ENCODE assay signal across 23 mouse cellular contexts in genomic region chr11:104563496-104563895, GRCm38 (mm10). TPM values are rescaled to one million over a fixed set of nuclear protein-coding genes. Genes with fewer than 3 reads are reported as not detected.
DNase-seq lines count a peak whose midpoint lies in the region; ATAC-seq lines count a peak whose summit lies in the region.
"Had no signal": no experiment of that assay in that cellular context is flagged by ENCODE, and none has a peak within 500 bp of the region (broad histone marks: within the 10 kb centered on the region; RNA-seq: fewer than 3 reads in every experiment).

No protein-coding gene starts in this region.

- H3K27ac ChIP-seq in heart, embryonic 14.5 days (replicated peaks in 1 of 2; ENCODE audit: control insufficient read depth in 1 of 2, insufficient read depth in 1 of 2, low read depth in 2 of 2, low read length in 2 of 2) = peak overlapping the region; percentile 29 to 45; a peak in 3 of 4 replicates
- H3K27ac ChIP-seq: embryonic facial prominence, embryonic 10.5 days; forebrain, embryonic 13.5 days; hindbrain, embryonic 12.5 days had no signal

- H3K4me2 ChIP-seq in heart, embryonic 14.5 days (ENCODE audit: low read length) = no peak overlapping the region
- H3K4me2 ChIP-seq: forebrain, embryonic 13.5 days; hindbrain, embryonic 12.5 days had no signal

- no peak overlapping the region for H3K9ac ChIP-seq in heart, embryonic 14.5 days (ENCODE audit: low read length)
- H3K9ac ChIP-seq: forebrain, embryonic 13.5 days; forebrain, postnatal 0 days; hindbrain, embryonic 12.5 days had no signal

- peak; percentile 88 for DNase-seq in heart, adult 11 months
- DNase-seq in heart, postnatal 14 days = no peak
- DNase-seq in heart, postnatal 10 days = no peak
- DNase-seq in left cerebral cortex, adult 9 months (ENCODE audit: low spot score in 2 of 2) = peak; percentile 22 to 34
- no peak for DNase-seq in left cerebral cortex, postnatal 36 days (ENCODE audit: low spot score in 2 of 2)
- peak; percentile 65 for DNase-seq in telencephalon, adult 2 months (ENCODE audit: low read depth, low spot score)
- DNase-seq: adrenal gland, postnatal 14 days; cerebellum, adult 2 months; cerebellum, postnatal 10 days; forebrain, postnatal 0 days; gastrocnemius, postnatal 25 days; heart, postnatal 36 days; kidney, adult 8-10 months had no signal

- H3K4me1 ChIP-seq in heart, embryonic 14.5 days (ENCODE audit: control insufficient read depth in 2 of 2, insufficient read depth in 2 of 2, low read length in 2 of 2) = peaks cover 32 to 69% of the 10 kb centered on the region in 2 experiments
- H3K4me1 ChIP-seq: forebrain, embryonic 13.5 days; hindbrain, embryonic 12.5 days had no signal

- H3K9me3 ChIP-seq in heart, embryonic 14.5 days (ENCODE audit: control insufficient read depth, low read length) = no peaks in the 10 kb centered on the region
- H3K9me3 ChIP-seq: embryonic facial prominence, embryonic 10.5 days; forebrain, embryonic 13.5 days; hindbrain, embryonic 12.5 days had no signal

- no peaks in the 10 kb centered on the region for H3K27me3 ChIP-seq in heart, embryonic 14.5 days (ENCODE audit: control insufficient read depth, insufficient read depth, low read length)
- H3K27me3 ChIP-seq: CH12.LX; forebrain, embryonic 13.5 days; hindbrain, embryonic 12.5 days; Patski had no signal

- H3K4me3 ChIP-seq in heart, embryonic 14.5 days (ENCODE audit: control insufficient read depth in 1 of 2, insufficient read depth in 1 of 2, low read depth in 1 of 2, low read length in 2 of 2) = no peak overlapping the region
- H3K4me3 ChIP-seq: embryonic facial prominence, embryonic 10.5 days; forebrain, embryonic 13.5 days; hindbrain, embryonic 12.5 days had no signal

- WGBS in heart, embryonic 14.5 days = 12% methylated on average over 1 of the region's 1 CpGs

- H3K36me3 ChIP-seq in heart, embryonic 14.5 days (ENCODE audit: control insufficient read depth, insufficient read depth, low read length) = no peaks in the 10 kb centered on the region
- H3K36me3 ChIP-seq: embryonic facial prominence, embryonic 10.5 days; hindbrain, embryonic 12.5 days had no signal

- intact Hi-C loops in heart, postnatal 14 days (cut with DNase I) = no loop called here
- intact Hi-C loops in heart, postnatal 10 days (cut with DNase I) = no loop called here
- intact Hi-C loops in left cerebral cortex, postnatal 36 days (cut with DNase I) = no loop called here

- ATAC-seq in heart, embryonic 14.5 days (ENCODE audit: insufficient number of reproducible peaks, insufficient read depth, low FRiP score, low read depth) = no peak
- ATAC-seq: activated CD4-positive, CD25-positive, alpha-beta regulatory T cell, adult 4 months; forebrain, embryonic 13.5 days; forebrain, postnatal 0 days; hindbrain, embryonic 16.5 days; inflammation-experienced regulatory T-cells, adult 6 months; intestine, postnatal 0 days; Patski had no signal

RNA-seq across cellular contexts. Expression of gene Myl4, which starts 13.0 kb away (rescaled TPM):
- total RNA-seq in heart, postnatal 14 days (2021) = 100 to 1,000 TPM; 280 to 698 TPM
- polyA plus RNA-seq in heart, embryonic 14.5 days (2014; fragmentation: Nextera tagmentation; extraction: Ambion mirVana) = 2,493 and 2,941 TPM in 2 replicates
- 100 to 1,000 TPM; 257 to 700 TPM for total RNA-seq in heart, postnatal 10 days (2021)
- total RNA-seq in left cerebral cortex, postnatal 36 days (2021) = 10 to 100 TPM; 22.6 to 43.4 TPM

RNA-seq across cellular contexts. Expression of gene Cdc27, which starts 13.1 kb away (rescaled TPM):
- 10 to 100 TPM; 23.2 to 26.5 TPM for total RNA-seq in heart, postnatal 14 days (2021)
- 35.6 and 39.7 TPM in 2 replicates for polyA plus RNA-seq in heart, embryonic 14.5 days (2014; fragmentation: Nextera tagmentation; extraction: Ambion mirVana)
- 10 to 100 TPM; 32.4 to 40.6 TPM for total RNA-seq in heart, postnatal 10 days (2021)
- total RNA-seq in left cerebral cortex, postnatal 36 days (2021) = 10 to 100 TPM; 56.6 to 63.2 TPM

RNA-seq across cellular contexts. Expression of gene Itgb3, which starts 44.3 kb away (rescaled TPM):
- 1 to 10 TPM; 4.8 to 4.9 TPM for total RNA-seq in heart, postnatal 14 days (2021)
- polyA plus RNA-seq in heart, embryonic 14.5 days (2014; fragmentation: Nextera tagmentation; extraction: Ambion mirVana) = 1.7 and 1.8 TPM in 2 replicates
- total RNA-seq in heart, postnatal 10 days (2021) = 1 to 10 TPM; 5.8 to 7.3 TPM
- 1 to 10 TPM; 2.9 to 3.1 TPM for total RNA-seq in left cerebral cortex, postnatal 36 days (2021)

Comparison
In these comparisons a context has a peak if more than half of its experiments do, and no peak if none do; other contexts are left out.
1. DNase-seq: peak in heart, adult 11 months (single experiment), left cerebral cortex, adult 9 months (2 of 2) and telencephalon, adult 2 months (single experiment); none in heart, postnatal 14 days (0 of 2), heart, postnatal 10 days (0 of 2) and left cerebral cortex, postnatal 36 days (0 of 2).
2. RNA of gene Myl4, which starts 13.0 kb away (total RNA-seq): 257 to 700 TPM in heart, postnatal 10 days and 280 to 698 TPM in heart, postnatal 14 days; 22.6 to 43.4 TPM in left cerebral cortex, postnatal 36 days; every median in the first group is over 4 times any median in the second.